Mouse (Mus musculus) embryonic stem cell, embryonic (primary cell): ENCODE measurements around the gene Gm20388.

Experiments
- CTCF ChIA-PET, 4 experiments: fragments of 300-600 bp in 2 of 4; fragments of 350-600 bp in 2 of 4; sonication (Branson Sonifier 250); formaldehyde crosslinking; loops; one replicate each; lab custom pipeline; 2022; ENCODE audit warnings: inconsistent platforms in 2 of 4; lab: Charles Lee
- POLR2A ChIA-PET, 4 experiments: fragments of 300-600 bp in 2 of 4; fragments of 350-600 bp in 2 of 4; sonication (Branson Sonifier 250); formaldehyde crosslinking; loops; one replicate each; lab custom pipeline; 2022; ENCODE audit warnings: antibody characterized with exemption in 4 of 4, inconsistent platforms in 1 of 4; lab: Charles Lee

The Gm20388 gene

DNA sequence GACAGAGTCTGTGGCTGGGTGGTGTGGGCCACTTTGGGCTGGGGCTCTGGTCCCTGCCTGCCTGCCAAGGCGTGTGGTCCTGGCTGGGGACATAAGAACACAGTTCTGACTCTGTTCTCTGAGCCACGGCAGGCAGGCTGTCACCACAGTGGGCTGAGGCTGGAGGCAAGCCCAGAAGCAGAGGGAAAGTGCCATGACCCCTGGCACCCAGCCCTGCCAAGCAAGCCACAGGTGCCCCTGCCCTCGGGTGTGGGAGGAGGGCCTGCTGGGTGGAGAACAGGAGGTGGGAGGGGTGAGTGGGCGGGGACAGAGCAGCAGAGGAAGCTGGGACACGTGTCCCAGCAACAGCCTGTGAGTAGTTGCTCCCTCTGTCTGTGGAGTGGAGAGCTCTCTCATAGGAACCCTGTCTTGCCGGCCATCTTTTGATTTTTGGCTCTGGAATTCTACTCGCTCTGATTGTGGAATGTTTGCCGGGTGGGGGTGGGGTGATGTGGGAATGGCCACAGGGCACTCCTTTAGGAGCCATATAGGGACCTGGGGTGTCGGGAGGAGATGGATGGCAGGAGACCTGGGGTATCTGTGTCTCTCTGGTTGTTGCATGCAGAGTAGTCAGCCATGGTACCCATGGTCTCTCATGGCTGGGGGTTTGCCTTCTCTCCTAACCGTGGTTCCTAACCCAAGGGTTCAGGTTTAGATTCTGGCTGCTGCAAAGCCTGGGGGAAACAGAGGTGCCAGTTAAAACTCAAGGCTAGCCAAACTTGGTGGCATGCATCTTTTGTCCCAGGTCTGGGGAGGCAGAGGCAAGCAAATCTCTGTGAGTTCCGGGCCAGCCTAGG, 458.4 kb downstream of the Gm20388 start:
- ChIA-PET POLR2A (interaction anchor here (0.6 to 2.4 kb wide), 46 partner anchors 8 to 860 kb away, joined by 3 to 16 read pairs (median 4); partner anchors contain the start of gene Gins2 (in 1 of the 4)), CTCF (interaction anchor here (0.6 to 3.2 kb wide), 69 partner anchors 11 to 1529 kb away, joined by 3 to 18 read pairs (median 4); partner anchors contain the start of gene Fam92b (in 1 of the 4))

DNA sequence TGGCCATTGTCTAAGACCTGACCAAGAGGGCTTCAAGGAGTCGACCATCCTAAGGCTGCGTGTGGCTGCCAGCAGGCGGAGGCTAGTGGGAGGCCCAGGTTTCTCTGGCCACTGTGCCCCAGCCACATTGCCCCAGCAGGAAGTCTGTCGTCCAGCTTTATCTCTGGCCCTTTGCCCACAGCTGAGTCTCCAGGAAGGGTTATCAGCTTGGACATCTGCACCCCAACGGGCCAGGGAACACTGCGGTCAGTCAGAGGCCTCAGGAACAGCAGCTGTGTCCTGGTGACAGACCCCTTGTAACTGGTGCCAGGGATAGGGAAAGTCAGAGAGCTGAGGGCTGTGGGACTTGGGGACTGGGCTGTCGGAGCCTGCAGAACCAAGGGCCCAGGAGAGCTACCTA, 459.3 kb downstream of the Gm20388 start:
- POLR2A ChIA-PET = interaction anchor here (1.0 to 2.4 kb wide), 9 partner anchors 9 to 165 kb away, joined by 3 to 16 read pairs (median 4); no protein-coding TSS in a partner anchor
- CTCF ChIA-PET = interaction anchor here (1.0 to 3.2 kb wide), 20 partner anchors 10 to 226 kb away, joined by 3 to 18 read pairs (median 6); partner anchors contain the start of gene Fam92b (in 1 of the 4)

DNA sequence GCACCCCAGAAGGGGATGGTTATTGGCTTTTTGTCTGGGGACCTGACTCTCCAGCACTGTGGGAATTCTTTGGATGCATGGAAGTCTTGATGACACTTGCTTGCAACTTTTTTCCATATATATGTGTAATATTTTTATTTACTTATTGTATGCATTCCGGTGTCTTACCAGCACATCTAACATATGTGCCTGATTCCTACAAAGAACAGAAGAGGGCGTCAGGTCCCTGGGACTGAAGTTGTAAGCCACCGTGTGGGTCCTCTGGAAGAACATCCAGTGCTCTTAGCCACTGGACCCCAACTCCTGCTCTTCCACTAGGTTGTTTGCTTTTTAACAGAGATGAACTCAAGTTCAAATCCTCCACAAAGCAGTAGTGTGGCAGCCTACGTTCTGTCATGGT, 459.8 kb downstream of the Gm20388 start:
- CTCF ChIA-PET = interaction anchor here in 2 of 4 experiments (0.7 to 3.2 kb wide), 7 partner anchors 10 to 200 kb away, joined by 3 to 18 read pairs (median 12); no protein-coding TSS in a partner anchor
- POLR2A ChIA-PET = interaction anchor here in 2 of 4 experiments (1.0 to 1.5 kb wide), 2 partner anchors 44 to 82 kb away, joined by 3 read pairs; no protein-coding TSS in a partner anchor

DNA sequence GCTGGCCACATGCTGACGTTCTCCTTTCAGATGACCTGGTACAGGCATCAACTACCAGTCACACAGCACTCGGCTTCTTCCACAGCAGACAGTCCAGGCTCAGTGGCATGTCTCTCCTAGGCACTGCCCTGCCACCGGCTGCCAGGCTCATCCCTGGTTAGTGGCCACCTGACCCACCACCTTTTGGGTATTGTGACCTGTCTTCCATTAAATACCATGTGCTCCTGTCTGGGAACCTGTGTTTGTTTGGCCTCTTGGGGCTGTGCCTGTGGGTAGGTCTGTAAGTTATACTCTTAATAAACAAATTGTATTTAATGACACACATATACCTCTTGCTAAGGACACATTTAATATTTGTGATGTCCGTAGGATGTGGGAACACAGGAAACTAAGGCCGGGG, 460.5 kb downstream of the Gm20388 start:
- CTCF ChIA-PET = interaction anchor here in 3 of 4 experiments (0.7 to 3.2 kb wide), 3 partner anchors 42 to 164 kb away, joined by 3 to 18 read pairs (median 3); no protein-coding TSS in a partner anchor
- POLR2A ChIA-PET = interaction anchor here in 1 of 4 experiments (1.1 kb wide), 1 partner anchor 158 kb away, joined by 3 read pairs; no protein-coding TSS in a partner anchor

DNA sequence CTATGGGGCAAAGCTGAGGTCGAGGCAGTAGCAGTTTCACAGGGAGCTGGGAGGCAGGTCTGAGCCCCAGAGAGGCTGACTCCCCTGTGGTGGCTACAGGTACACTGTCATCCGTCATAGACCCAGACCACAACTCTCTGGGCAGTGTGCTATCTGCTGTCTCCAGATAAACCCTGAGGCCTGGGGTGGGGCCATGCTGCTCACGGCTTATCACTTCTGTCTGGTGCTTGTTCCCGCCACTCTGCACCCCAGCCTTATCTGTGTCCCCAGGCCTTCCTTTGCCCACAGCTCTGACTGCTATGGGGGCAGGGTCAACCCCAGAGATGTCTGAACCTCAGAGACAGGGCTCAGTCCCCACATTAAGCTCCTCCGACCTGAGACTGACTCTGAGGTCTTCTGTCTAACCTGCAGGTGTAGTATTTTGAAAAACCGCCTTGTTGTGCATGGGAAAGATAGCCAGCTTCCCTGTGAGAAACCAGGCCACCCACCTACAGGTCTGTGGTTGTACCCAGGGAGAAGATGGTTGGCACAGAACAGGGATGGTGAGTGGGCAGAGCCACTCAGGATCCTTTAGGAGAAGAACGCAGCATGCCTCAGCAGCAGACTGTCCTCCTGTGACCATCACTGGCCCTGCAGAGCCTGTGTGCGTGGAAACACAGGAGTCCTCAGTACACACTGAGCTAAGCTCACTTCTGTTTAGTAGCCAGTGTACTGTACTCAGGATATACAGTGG, 461.2 kb downstream of the Gm20388 start:
- ChIA-PET CTCF (interaction anchor here in 3 of 4 experiments (0.5 to 1.6 kb wide), 4 partner anchors 14 to 163 kb away, joined by 3 read pairs; no protein-coding TSS in a partner anchor), POLR2A (interaction anchor here in 2 of 4 experiments (0.9 to 1.1 kb wide), 3 partner anchors 35 to 157 kb away, joined by 3 to 4 read pairs (median 3); no protein-coding TSS in a partner anchor)

DNA sequence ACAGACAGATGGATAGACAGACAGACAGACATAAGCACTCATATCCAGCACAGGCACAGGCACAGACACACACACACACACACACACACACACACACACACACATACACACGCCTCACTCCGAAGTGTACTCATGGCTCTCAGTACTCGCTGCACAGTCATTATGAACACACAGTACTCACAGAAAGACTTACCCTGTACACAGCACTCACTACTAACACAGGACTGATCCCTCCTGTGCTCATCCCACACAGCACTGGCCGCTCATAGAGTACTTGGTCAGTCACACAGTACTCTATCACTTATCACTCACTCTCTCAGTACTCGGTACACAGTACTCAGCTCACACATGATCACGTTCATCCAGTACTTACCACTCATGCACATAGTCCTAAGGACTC, 462.0 kb downstream of the Gm20388 start:
- POLR2A ChIA-PET = interaction anchor here in 2 of 4 experiments (0.9 to 1.1 kb wide), 2 partner anchors 36 to 38 kb away, joined by 3 to 4 read pairs; no protein-coding TSS in a partner anchor

DNA sequence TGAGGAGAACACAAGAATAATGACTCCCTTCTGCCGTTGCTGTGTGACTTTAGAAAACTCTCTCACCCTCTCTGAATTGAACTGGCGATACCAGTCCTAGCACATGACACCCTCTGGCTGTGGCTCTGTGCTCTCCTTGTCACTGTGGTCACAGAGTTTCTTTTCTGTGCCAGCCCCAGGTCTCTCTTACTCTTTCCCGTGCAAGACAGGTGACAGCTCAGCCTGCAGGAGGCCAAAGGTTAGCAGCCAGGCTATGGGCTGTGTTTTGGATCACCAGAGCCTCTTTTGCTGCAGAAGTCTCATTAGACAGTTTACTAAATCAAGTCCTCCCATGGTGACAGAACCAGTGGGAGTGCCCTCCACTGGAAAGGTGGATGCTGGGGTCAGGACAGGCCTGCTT, 463.0 kb downstream of the Gm20388 start:
- ChIA-PET CTCF (interaction anchor here in 2 of 4 experiments (1.4 to 1.6 kb wide), 2 partner anchors 10 to 39 kb away, joined by 3 read pairs; no protein-coding TSS in a partner anchor), POLR2A (interaction anchor here in 1 of 4 experiments (0.7 kb wide), 1 partner anchor 9 kb away, joined by 3 read pairs; no protein-coding TSS in a partner anchor)

More for the DNA sequence above, 462.0 kb downstream of the Gm20388 start:
- CTCF ChIA-PET = interaction anchor here in 3 of 4 experiments (0.6 to 1.6 kb wide), 4 partner anchors 9 to 162 kb away, joined by 3 to 6 read pairs (median 3); no protein-coding TSS in a partner anchor

DNA sequence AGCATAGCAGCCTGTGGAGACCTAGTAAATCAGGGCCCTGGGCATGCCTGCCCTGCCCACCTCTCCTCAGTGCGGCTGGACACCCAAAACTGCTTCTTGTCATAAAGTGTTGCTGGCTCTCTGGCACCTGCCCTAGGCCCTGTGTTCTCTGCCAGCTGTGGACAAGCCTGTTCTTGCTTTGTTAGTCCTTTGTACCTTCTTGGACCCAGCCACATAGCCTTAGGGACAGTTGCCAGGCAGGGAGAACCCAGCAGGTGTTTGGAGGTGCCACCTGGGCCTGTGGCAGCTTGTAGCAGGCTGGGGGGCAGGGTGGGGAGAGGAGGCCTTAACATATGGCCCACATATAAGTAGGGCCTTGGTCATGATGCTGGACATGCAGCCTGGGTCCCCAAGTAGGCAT, 463.4 kb downstream of the Gm20388 start:
- ChIA-PET POLR2A (interaction anchor here in 1 of 4 experiments (1.0 to 1.7 kb wide), 4 partner anchors 8 to 145 kb away, joined by 3 to 11 read pairs (median 4); no protein-coding TSS in a partner anchor), CTCF (interaction anchor here in 1 of 4 experiments (1.3 to 1.4 kb wide), 2 partner anchors 10 to 86 kb away, joined by 3 read pairs; no protein-coding TSS in a partner anchor)

DNA sequence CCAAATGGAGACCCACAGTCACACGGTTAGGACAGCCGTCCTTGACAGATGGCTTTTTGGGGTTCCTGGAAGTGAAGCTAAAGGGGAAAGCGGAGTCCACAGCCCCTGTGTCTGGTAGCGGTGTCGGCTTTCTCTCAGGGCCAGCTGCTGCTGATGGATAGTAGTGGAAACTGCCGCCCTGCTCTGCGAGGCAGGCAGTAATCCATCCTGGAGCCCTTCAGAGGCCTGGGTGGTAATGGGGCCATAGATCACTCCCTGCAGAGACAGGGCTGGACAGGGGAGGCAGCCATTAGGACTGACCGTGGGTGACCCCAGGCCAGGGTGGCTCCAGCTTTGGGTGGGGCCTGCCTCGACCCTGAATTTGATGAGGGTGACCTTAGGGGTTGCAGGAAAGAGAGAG, 463.9 kb downstream of the Gm20388 start:
- POLR2A ChIA-PET = interaction anchor here in 3 of 4 experiments (0.6 to 1.7 kb wide), 13 partner anchors 9 to 698 kb away, joined by 3 to 11 read pairs (median 3); no protein-coding TSS in a partner anchor
- CTCF ChIA-PET = interaction anchor here in 2 of 4 experiments (0.6 to 1.4 kb wide), 7 partner anchors 9 to 99 kb away, joined by 3 to 4 read pairs (median 3); no protein-coding TSS in a partner anchor

DNA sequence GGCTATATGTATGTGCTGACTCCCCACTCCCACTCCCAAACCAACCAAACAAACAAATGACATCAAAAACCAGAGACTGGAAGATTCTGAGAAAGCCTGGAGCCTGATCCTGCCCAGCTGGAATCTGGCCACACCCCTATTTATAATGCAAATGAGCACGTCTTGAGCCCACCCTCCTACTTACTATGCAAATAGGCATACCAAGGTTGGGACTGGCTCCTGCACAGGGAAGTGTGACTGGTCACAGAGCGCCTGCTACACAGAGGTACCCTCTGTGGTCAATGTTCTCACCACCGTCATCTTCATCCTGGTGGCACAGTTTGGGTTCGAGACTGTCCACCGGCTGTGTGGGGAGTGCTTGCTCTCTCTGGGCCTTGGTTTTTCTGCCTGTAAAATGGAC, 464.5 kb downstream of the Gm20388 start:
- ChIA-PET POLR2A (interaction anchor here in 3 of 4 experiments (0.6 to 1.7 kb wide), 14 partner anchors 8 to 697 kb away, joined by 3 to 11 read pairs (median 4); no protein-coding TSS in a partner anchor), CTCF (interaction anchor here in 3 of 4 experiments (0.6 to 1.4 kb wide), 8 partner anchors 9 to 99 kb away, joined by 3 to 12 read pairs (median 3); no protein-coding TSS in a partner anchor)

DNA sequence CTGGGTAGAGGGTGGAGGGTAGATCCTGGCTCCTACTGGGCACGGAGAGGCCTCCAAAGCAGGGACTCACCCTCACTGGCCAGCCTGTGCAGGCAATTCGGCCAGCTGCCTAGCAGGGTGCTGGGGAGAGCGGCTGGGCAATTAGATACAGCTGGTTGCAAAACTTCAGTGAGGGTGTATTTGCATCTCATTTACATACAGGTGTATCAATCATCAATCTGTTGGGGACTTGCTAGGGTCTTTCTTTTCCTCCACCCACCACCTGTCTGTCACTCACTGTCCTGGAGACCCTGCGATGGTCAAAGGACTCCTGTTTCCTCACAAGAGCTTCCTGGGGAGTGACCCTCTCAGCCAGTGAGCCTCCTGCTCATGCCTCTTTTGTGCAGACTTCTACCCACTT, 465.6 kb downstream of the Gm20388 start:
- ChIA-PET CTCF (interaction anchor here in 2 of 4 experiments (0.5 to 2.7 kb wide), 9 partner anchors 9 to 220 kb away, joined by 3 to 17 read pairs (median 4); no protein-coding TSS in a partner anchor), POLR2A (interaction anchor here in 3 of 4 experiments (0.6 to 1.8 kb wide), 15 partner anchors 9 to 503 kb away, joined by 3 to 11 read pairs (median 5); no protein-coding TSS in a partner anchor)

DNA sequence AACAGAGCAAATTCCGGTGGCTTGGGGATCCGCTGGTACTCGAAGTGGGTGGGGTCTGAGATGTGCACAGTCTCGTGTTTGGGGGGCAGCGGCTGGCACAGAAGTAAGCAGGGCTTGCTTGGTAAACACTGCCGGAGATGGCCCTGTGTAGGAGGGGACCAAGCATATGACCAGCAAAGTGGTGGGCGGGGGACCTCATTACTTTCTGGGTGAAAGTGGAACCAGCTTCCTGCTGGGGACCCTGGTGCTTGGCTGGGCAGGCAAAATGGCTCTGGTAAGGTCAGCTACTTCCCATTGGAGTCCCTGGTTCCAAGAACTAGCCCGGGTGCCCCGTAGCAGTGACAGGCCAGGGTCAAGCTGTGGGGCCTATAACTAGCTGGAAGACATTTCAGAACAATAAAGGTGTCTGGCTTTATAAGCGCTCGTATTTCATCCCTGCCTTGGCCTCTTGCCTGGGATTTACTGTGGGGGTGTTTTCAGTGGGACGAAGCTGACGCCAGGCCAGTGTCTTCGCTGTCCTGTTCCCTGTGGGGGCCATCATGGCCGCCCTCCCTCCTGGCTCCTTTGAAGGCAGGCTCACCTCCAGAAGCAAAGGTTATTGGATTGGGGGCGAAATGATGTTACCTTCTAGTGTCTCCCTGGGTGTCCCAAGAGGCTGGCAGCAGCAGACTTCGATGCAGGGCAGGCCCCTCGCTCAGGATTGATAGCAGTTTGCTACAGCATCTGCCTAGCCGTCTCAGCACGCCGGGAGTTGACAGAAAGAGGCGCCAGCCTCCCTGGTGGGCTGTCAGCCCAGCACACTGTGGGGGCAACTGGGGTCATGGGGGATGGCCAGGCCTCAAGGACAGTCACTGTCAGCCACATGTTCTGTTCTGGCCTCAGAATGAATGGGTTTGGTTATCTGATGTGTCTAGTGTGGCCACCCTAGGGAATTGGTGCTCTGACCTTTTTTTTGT, 466.5 kb downstream of the Gm20388 start:
- ChIA-PET POLR2A (interaction anchor here in 3 of 4 experiments (0.6 to 2.9 kb wide), 18 partner anchors 8 to 504 kb away, joined by 3 to 16 read pairs (median 4); no protein-coding TSS in a partner anchor), CTCF (interaction anchor here (0.6 to 2.7 kb wide), 12 partner anchors 8 to 1504 kb away, joined by 3 to 17 read pairs (median 4); no protein-coding TSS in a partner anchor)

DNA sequence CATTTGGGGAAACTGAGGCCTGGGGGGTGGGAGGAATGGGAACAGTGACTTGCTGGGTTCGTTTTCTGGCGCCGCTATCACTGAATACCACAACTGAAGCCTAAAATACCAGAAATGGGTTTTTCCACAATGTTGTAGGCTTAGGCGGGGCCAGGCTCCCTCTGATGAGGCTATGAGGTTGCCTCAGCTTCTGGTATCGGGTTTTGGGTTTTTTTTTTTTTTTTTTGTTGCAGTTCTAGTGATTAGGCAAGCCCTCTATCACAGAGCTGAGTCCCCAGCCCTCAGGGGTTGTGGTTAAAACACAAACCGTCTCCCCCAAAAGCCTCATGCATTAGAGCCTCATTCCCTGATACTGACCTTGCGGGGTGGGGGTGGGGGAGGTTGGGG, 467.2 kb downstream of the Gm20388 start:
- CTCF ChIA-PET = interaction anchor here (0.6 to 2.7 kb wide), 11 partner anchors 22 to 1503 kb away, joined by 3 to 11 read pairs (median 4); no protein-coding TSS in a partner anchor
- POLR2A ChIA-PET = interaction anchor here in 2 of 4 experiments (0.6 to 2.9 kb wide), 9 partner anchors 8 to 236 kb away, joined by 3 to 16 read pairs (median 3); no protein-coding TSS in a partner anchor

DNA sequence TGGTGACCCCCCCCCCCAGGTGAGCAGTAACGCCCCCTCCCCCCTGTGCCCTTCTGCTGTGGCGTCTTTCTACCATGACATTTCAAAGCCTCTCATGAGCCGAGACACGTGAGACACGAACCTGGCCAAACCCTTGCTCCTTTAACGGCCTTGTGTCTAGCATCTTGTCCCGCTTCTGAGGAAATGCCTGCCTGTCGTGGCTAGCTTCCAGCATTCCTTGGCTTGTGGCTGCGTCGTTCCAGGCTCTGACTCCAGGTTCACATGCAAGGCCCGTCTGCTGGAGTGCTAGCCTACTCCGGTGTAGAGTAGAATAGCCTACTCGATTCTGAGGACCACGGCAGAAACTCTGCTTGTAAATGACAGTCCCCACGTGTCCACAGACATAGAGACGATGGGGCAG, 467.7 kb downstream of the Gm20388 start:
- CTCF ChIA-PET = interaction anchor here (0.6 to 2.7 kb wide), 11 partner anchors 25 to 1502 kb away, joined by 3 to 11 read pairs (median 3); no protein-coding TSS in a partner anchor
- POLR2A ChIA-PET = interaction anchor here (0.5 to 2.9 kb wide), 12 partner anchors 9 to 235 kb away, joined by 3 to 16 read pairs (median 3); no protein-coding TSS in a partner anchor

DNA sequence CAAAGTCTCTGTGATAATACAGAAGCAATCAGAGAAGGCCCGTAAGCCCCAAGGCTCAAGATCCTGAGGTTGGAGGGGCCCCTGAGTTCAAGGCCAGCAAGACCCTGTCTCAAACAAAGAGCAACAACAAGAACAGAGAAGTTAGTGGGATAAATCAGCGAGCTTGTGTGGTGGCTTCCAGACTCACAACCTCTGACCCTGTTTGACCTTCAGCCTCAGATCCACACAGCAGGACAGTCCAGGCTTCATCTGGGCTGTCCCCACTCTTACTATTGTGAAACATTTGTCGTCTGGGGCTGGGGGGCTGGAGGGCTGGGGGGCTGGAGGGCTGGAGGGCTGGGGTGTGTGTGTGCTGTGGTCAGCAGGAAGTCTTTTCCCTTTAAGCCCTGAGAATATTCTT, 468.4 kb downstream of the Gm20388 start:
- POLR2A ChIA-PET = interaction anchor here in 3 of 4 experiments (0.5 to 2.9 kb wide), 10 partner anchors 10 to 298 kb away, joined by 3 to 16 read pairs (median 3); no protein-coding TSS in a partner anchor
- CTCF ChIA-PET = interaction anchor here in 3 of 4 experiments (0.6 to 2.4 kb wide), 7 partner anchors 25 to 253 kb away, joined by 3 to 8 read pairs (median 3); no protein-coding TSS in a partner anchor
